Mouse (Mus musculus): ENCODE data around the gene Ano10.

DNA sequence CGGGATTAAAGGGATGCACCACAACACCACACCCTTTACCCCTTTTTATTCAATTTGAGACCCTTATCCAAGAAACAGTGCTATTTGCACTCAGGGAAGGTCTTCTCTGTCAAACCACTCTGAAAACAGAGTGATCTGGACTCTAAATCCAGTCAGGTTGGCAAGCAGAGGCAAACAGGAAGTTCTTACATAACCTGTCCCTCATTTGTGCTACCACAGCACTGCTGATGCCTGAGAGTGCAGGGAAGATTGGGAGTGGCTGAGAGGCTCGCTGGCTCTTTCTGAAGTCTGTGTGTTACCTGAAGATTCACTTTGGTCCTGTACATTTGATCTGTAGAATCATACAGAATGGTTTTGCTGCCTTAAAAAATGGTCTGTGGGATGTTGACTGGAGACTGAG is 42.5 kb upstream of the Ano10 start:
- no peak for TF ChIP-seq GATA1 (IDR thresholded peaks at IDR 0.05; ENCODE audit: borderline replicate concordance, low read length)
- TF ChIP-seq FLI1 (IDR thresholded peaks at IDR 0.05; ENCODE audit: low read length) = no peak

Measured in megakaryocyte, embryonic 14.5 days (primary cell).